Mouse (Mus musculus) CD8-positive naive resting alpha-beta T cell, adult 2 months (primary cell): Measurements from ENCODE around the gene Ptk6.

ENCODE experiments used
- DNase-seq, 2 experiments: peaks; one replicate each; pipeline ENCODE4 v3.0.0; 2022; ENCODE audit warnings: low read depth in 2 of 2, low spot score in 2 of 2

The Ptk6 gene

DNA sequence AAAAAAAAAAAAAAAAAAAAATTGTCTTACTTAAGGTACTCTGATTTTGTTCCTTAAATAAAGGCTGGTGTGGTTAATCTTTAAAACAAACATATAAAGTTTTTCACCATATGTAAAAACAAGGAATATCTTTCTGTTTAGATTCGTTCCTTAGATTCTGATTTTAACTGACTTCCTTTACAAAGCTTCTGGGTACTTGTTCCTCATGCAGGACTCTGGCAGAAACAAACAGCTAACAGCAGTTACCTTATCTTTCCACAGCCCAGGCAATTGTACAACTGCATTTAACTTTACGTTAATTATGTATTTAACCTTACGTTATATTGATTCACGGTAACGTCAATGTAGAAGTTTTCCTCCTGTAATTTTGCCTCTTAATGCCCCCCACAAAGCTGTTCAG is 36.1 kb downstream of the Ptk6 start:
- no peak for DNase-seq

DNA sequence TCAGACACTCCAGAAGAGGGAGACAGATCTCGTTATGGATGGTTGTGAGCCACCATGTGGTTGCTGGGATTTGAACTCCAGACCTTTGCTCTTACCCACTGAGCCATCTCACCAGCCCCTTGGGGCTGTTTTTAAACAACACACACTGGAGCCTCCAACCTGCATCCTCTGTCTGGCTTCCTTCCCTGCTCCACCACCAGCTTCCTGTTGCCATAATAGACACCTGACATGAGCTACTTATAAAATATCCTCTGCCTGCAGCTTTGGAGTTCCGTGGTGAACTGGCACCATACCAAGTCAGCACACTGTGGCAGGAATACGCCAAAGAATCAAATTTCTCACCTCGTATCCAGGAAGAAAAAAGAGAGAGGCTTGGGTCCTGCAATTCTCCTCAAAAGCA is 41.8 kb downstream of the Ptk6 start:
- no peak for DNase-seq

DNA sequence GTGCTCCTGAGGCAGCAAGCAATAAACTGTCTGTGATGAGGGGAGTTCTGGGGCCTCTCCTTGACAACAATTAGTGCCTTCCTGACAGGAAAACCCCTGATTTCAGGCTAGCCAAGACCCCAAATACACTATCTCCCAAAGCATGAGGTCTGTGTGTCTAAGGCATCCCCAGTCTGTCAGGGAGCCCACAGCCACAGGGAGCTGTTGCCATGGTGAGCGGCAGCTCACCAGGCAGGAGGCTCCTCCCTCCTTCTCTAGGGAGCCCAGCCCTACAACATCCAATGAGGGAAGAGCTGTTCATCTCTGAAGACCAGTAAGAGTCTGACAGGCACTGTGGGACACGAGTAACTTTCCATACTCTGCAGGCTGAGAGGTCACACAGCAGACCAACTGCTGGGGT is 42.8 kb downstream of the Ptk6 start:
- DNase-seq: no peak

DNA sequence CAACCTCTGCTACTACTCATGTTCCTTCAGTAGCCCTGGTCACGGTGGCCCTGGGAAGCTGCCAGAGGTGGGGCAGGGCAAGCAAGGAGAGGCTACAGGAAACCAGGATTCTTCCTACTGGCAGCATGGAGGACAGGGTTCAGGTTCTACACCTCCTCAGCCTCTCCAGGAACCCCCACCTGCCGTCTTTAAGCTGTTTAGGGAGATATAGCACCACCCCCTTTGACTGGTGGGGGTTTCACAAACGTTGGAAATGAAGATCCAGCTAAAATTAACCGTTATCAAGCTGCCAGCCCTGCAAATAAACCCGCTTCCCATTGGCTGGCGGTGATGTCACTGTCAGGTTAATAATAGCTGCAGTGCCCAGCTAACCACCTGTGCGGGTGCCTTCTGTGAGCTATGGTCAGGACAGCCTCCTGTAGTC is 43.5 kb downstream of the Ptk6 start:
- DNase-seq: no peak

DNA sequence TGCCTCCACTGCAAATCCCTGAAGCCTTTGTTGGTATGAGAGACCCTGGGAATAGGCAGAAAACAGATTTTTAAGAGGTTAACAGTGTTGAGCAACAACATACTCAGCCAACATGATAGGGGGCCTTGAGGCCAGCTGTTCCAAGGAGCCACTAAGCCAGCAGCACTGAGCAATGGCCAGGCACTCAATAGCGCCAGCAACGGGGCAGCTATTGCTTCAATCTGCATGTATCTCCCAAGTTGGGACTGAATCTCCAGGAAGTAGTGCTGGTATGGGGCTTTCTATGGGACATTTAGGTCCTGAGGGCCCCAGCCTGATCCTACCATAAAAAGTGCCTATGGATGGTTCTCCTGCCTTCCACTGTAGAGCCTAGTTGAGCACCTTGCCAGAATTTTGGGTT is 44.1 kb downstream of the Ptk6 start:
- no peak for DNase-seq

DNA sequence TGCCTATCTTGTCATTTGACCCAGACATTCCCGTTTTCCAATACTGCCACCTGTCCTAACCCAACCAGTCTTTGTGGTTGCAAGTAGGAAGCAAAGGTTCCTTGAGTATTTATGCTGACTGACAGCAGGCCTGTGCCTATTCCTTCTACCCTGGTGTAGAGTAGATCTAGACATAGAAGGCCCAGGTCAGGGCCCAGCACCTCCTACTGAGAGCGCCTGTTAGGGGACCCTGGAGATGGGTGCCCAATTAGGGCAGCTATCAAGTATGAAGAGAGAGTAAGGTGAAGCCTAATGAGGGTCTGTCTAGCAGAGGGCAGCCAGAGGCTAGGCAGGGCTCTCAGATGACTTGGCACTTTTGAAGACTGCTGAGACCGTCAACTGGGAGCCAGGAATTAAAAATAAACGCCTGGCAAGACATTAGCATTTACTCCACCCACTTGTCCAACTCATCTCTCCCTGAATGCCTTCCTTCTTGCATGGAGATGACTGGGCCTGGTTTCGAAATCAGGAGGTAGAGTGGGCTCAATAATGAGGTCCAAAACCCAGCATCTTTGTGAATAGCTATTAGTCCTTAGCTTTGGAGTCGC is 44.8 kb downstream of the Ptk6 start:
- no peak for DNase-seq

DNA sequence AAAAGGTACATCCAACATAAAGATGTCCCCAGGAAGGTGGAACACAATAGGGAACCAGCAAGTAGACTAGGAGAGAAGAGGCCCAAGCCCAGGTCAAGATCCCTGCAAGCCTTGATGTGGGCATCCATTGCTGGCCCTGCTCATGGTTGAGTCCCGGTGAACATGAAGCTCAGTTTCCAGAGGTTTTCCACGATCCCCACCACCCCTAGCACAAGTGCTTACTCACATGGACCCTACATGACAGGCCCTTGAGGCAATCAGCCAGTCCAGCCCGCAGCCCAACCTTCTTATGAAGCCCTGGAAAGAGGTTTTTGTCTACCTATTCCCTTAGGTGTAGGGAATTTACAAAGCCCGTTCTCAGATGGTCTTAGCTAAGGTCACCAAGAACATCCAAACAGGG is 45.4 kb downstream of the Ptk6 start:
- no peak for DNase-seq

DNA sequence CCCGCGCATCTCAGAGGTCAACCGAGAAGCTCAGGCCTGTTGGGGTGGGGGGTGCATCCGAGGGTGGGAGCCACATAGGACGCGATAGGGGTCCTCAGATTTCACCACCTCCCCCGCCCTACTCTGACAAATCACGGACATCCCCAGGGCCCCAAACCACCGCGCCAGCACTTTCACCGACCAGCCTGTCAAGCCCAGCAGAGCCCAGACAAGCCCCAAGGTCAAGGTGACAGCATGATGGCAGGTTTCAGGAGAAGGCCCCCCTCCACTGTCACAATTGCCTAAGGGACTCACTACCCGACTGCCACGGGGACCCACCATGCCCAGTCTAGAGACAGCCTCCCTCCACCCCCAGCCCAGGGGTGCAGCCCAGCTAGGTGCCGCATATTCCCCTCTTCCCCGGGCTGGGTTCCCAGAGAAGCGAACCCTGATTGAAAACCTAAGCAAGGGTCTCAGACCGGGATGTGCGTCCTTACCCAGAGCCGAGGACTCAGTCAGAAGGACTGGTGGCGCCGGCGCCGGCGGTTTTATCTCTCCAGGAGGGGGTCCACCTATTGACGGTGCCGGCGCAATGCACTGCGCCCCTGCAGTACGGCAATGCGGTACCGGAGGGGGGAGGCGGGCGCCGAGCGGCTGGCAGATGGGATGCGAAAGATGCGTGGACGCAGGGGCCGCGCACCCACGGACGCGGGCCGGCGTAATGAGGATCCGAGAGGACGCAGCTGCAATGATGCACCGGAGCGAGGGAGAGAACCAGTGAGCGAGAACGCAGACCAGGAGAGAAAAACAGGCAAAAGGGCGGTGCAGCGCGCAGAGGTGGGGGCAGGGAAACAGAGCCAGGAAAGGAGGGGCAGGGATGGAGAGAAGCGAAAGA is 46.1 kb downstream of the Ptk6 start, which contains the start of gene Eef1a2:
Gene Eef1a2, minus strand, starts transcription at position 767 of the 874 bp plus-strand sequence.
- no peak for DNase-seq

DNA sequence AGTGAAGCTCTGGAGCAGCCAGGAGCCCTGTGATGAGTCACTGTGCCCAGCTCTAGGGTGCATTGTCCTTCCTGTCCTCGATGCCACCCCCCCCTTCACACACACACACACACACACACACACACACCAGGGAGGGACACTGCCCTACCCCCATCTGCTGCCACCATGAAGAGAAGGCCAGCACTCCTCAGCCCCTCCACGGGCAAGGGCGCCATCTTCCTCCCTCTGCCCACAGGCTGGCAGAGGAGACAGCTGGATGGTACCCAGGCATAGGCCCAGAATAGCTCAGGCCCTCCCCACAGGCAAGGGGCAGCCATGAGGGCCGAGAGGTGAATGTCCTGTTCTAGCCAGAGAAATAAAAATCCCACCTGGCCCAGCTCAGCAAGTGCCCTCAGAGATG is 46.8 kb downstream of the Ptk6 start:
- no peak for DNase-seq

DNA sequence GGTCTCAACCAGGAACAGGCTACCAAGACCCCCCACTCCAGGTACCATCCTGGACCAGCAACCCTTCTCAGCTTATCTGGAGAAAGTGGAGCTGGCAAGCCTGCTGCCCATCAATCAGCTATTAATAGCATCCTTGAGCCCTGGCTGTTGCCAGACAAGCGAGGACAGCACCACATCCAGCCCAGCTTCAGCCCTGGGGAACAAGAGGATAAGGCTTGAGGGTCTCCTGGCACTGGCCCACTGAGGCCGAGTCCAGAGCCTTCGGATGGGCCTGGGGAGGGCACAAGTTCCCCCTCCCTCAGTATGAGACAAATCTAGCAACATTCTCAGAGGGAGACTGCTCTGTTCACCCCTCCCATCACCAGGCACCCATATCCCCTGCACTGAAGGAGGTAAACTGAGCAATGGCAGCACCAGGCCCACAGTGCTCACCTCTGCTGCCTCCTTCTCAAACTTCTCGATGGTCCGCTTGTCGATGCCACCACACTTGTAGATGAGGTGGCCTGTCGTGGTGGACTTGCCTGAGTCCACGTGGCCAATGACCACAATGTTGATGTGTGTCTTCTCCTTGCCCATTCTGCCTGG is 47.7 kb downstream of the Ptk6 start:
- DNase-seq: no peak

DNA sequence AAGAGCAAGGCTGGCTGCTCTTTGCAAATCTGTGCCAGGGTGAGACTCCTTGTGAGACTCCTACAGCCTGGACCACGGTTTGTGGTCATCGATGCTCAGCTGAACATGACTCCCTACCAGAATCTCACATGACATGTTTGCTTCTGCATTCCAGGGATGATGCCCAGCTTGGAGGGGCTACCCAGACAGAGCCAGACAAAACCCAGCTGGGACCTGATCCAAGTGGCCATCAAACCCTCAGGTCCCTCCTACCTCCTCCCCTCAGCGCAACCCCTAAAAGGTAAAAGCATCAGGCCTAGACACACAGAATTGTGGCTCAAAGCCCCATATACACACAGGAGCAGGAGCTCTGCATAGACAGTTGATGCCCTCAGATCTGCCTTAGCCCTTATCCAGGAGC is 48.2 kb downstream of the Ptk6 start:
- no peak for DNase-seq

DNA sequence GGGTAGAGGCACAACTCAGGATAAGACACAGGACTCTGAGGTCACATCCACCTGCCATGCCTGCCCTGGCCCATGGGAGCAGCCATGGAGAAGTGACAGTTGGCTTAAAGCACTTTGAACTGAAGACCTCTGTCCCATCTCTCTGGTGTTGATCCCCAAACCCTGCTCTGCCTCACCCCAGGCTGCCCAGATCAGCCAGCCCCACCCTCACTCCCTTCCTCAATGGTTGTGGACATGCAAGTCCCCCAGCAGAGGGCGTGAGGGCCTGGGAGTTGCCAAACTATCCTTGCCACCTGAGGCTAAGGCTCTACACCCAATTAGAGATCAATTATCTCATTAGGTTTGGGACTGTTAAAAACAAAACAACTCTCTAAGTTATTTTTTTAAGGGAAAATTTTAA is 48.8 kb downstream of the Ptk6 start:
- DNase-seq: peak in 1 of 2 experiments; percentile 6

DNA sequence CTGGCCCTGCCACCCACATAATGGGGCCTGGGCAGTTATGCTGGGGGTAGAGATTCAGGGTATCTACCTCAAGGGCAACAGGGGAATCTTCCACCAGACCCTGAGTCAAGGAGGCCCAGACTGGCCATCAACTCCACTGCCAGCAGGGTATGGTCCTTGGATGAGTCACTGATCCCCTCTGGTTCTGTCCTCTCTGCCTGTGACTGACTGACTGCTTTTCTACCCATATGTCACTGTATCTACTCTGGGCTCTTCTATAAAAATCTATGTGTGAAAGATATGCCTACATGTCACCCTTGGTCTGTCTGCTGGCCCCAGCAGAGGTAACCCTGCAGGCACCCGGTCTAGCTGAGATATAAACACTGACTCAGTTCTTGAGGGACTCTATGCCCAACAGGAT is 49.5 kb downstream of the Ptk6 start:
- DNase-seq: no peak

DNA sequence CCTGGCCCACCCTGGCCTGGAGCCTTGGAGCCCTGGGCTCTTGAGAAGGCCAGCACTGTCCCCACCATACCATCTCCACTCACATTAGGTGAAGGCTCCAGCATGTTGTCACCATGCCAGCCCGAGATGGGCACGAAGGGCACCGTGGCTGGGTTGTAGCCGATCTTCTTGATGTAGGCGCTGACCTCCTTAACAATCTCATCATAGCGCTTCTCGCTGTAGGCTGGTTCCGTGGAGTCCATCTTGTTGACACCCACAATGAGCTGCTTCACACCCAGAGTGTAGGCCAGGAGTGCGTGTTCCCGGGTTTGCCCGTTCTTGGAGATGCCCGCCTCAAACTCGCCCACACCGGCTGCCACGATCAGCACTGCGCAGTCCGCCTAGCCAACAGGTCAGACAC is 49.9 kb downstream of the Ptk6 start:
- no peak for DNase-seq

DNA sequence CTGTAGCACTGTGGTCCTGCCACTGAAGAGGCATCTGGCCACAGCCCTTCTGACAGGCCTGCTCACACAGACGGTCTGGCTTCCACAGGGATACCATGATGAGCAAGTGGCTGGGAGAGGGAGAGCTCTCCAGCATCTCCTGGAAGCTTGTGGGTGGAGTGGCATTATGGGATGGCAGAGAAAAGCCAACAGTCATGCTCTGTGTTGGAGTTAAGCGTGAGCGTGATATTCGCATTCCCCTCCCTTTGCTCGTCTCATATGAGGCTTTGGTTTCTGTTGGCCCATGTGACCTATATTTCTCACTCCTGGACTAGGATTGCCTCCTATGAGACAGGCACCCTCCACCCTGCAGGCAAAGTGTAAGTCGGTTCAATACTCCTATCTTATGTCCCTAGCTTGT is 52.3 kb downstream of the Ptk6 start:
- no peak for DNase-seq

DNA sequence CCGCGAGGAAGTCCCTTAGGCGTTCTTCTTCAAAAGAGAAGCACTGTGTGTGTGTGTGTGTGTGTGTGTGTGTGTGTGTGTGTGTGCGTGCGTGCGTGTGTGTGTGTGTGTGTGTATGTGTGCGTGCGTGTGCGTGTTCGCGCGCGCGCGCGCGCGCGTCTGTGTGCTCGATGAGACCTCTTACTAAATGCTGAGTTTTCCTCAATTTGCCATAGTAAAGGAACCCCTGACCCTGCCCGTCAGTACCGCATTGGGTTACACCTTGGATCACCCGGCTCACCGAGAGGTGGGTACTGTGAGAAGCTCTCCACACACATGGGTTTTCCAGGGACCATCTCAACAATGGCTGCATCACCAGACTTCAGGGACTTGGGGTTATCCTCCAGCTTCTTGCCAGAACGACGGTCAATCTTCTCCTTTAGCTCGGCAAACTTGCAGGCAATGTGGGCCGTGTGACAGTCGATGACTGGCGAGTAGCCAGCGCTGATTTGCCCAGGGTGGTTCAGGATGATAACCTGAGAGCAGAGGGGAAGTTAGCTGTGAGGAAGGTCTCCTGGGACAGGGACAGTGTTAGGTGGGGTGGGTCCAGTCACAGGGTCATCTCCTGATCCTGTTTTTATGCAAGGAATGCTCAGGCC is 54.2 kb downstream of the Ptk6 start:
- no peak for DNase-seq

DNA sequence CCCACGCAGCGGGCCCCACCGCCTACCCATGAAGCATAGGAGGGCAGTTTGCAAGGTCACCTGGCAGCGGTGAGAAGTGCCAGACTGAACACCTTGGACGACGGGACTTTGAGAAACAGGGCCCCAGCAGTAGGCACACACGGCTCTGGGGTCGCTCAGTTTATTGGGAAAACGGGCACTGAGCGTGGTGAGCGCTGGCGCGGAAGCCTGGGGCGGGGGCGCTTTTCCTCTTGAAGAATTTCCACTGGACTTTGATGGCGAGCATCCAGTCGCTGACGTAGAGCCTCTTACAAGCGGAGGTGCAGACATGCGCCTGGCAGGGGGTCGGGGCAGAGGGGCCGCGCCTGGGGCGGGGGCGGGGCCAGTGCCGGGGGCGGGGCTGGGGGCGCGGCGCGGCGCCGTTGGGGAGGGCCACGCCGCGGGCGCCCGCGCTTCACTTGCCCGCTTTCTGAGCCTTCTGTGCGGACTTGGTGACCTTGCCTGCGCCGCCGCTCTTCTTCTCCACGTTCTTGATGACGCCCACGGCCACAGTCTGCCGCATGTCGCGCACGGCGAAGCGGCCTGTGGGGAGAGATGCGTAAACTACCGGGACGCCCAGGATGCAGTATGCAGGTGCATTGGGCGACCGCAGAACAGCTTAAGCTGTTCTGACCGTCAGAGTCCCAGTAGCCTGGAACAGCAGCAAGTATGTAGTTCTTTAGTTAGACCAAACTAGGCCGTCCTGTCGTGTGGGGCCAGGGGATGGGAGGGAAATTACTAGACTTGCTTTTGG is 54.9 kb downstream of the Ptk6 start:
- DNase-seq: no peak

DNA sequence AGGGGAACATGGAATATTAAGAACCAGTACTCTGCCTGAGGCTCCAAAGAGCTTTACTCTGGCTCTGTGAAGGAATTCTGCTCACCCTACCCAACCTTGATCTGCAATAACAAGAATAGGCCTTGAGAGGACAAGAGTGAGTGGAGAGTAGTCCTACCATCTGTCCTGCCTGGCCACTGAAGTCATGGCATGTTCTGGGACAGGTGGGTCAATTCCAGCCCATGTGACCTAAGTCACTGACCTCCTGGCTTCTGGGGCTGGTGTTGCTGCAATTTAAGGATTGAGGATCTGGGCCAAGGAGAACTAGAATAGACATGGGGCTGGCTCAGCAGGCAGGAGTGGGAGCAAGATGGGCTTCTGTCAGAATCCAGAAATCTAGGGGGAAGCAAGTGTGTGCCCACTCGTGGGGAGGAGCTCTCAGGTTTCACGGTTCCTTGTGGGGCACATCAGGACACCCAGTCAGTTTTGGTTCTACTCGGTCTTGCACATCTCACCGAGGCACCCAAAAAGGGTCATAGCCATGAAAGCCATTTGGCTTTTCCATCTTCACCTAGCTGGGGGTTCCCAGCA is 55.5 kb downstream of the Ptk6 start:
- no peak for DNase-seq

DNA sequence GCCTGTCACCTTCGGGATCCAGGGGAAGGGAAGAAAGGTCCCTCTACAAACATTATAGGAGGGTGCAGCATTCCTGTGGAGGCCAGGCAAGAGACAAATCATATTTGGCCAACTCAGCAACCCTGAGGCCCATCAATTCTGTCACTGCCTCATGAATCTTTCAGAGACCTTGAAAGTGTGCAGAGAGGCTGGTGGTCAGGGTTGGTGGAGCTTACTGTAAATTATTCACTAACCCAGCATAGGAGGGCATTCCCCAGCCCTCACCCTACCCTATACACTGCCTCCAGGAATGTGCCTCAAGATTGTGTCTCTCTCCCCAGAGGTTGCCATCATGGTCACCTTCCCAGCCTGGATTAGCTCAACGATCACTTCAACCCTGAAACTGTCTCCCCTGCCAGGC is 57.9 kb downstream of the Ptk6 start:
- no peak for DNase-seq
